30 mouse cellular contexts compared by ENCODE assay signal in the genomic region with DNA sequence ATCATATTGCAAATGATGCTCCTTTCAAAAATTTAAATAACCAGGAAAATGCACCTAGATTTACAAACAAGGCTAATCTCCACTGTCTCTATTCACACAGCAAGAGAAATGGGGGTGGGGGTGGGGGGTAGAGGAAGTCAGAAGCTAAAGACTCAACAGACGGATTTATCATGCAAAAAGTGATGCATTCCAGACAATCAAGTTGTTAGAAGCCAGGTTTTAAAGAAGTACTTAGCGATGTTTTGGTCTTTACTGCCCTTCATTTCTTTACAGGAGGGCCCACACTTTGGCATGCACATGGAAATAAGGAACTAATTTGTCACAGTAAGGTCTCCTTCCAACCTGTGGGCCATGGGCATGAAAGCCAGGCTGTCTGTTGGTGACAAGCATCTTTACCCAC. TPM values are rescaled to one million over a fixed set of nuclear protein-coding genes. Genes with fewer than 3 reads are reported as not detected.
A peak's percentile ranks its signal among the peaks of the same experiment; 100 is the strongest.
DNase-seq lines count a peak whose midpoint lies in the region; ATAC-seq and TF ChIP-seq lines count a peak whose summit lies in the region.
"Had no signal": no experiment of that assay in that cellular context is flagged by ENCODE, and none has a peak within 500 bp of the region (broad histone marks: within the 10 kb centered on the region; RNA-seq: fewer than 3 reads in every experiment).

No protein-coding gene starts in this region.

- H3K4me3 ChIP-seq in forebrain, embryonic 13.5 days: no peak overlapping the region
- H3K4me3 ChIP-seq in forebrain, embryonic 15.5 days: no peak overlapping the region
- H3K4me3 ChIP-seq in liver, adult 2 months (ENCODE audit: insufficient read depth, low read depth, low read length): no peak overlapping the region
- no peak overlapping the region for H3K4me3 ChIP-seq in liver, embryonic 12.5 days
- H3K4me3 ChIP-seq in heart, embryonic 10.5 days: no peak overlapping the region
- H3K4me3 ChIP-seq: forebrain, embryonic 10.5 days; heart, embryonic 12.5 days; heart, embryonic 15.5 days had no signal

- H3K79me2 ChIP-seq in liver, adult 2 months (ENCODE audit: control insufficient read depth, insufficient read depth, low read length): peaks cover 32% of the 10 kb centered on the region; the same call in 1 of the 2 replicates

- no peak overlapping the region for H3K4me2 ChIP-seq in forebrain, embryonic 13.5 days
- no peak overlapping the region for H3K4me2 ChIP-seq in forebrain, embryonic 15.5 days (replicated peaks)
- no peak overlapping the region for H3K4me2 ChIP-seq in liver, embryonic 12.5 days
- H3K4me2 ChIP-seq: heart, embryonic 12.5 days; heart, embryonic 15.5 days; hindbrain, embryonic 14.5 days had no signal

- no peak for TF ChIP-seq CTCF in liver, adult 2 months (IDR thresholded peaks at IDR 0.05; ENCODE audit: low read depth, low read length)

- no peaks in the 10 kb centered on the region for H3K36me3 ChIP-seq in forebrain, embryonic 13.5 days (ENCODE audit: poor library complexity, severe bottlenecking)
- no peaks in the 10 kb centered on the region for H3K36me3 ChIP-seq in forebrain, embryonic 15.5 days
- H3K36me3 ChIP-seq in liver, adult 2 months (ENCODE audit: control insufficient read depth, insufficient read depth, low read length): no peaks in the 10 kb centered on the region
- no peaks in the 10 kb centered on the region for H3K36me3 ChIP-seq in liver, embryonic 12.5 days
- no peaks in the 10 kb centered on the region for H3K36me3 ChIP-seq in heart, embryonic 10.5 days
- H3K36me3 ChIP-seq: forebrain, embryonic 10.5 days; heart, embryonic 12.5 days; heart, embryonic 15.5 days had no signal

- no peaks in the 10 kb centered on the region for H3K27me3 ChIP-seq in forebrain, embryonic 13.5 days
- H3K27me3 ChIP-seq in forebrain, embryonic 15.5 days: no peaks in the 10 kb centered on the region
- no peaks in the 10 kb centered on the region for H3K27me3 ChIP-seq in liver, adult 2 months (ENCODE audit: control insufficient read depth, insufficient read depth, low read length)
- H3K27me3 ChIP-seq in liver, embryonic 12.5 days (replicated peaks): no peaks in the 10 kb centered on the region
- no peaks in the 10 kb centered on the region for H3K27me3 ChIP-seq in heart, embryonic 10.5 days (ENCODE audit: insufficient read depth, poor library complexity, severe bottlenecking)
- H3K27me3 ChIP-seq: heart, embryonic 12.5 days; heart, embryonic 15.5 days; Patski had no signal

- ATAC-seq in forebrain, embryonic 13.5 days: no peak
- no peak for ATAC-seq in forebrain, embryonic 15.5 days (replicated peaks)
- no peak for ATAC-seq in liver, embryonic 12.5 days
- no peak for ATAC-seq in monocyte, adult 5-6 weeks (replicated peaks; ENCODE audit: insufficient number of reproducible peaks, low FRiP score, low TSS enrichment, poor library complexity, severe bottlenecking)
- ATAC-seq: activated CD4-positive, CD25-positive, alpha-beta regulatory T cell, adult 4 months; forebrain, embryonic 14.5 days; hindbrain, postnatal 0 days; inflammation-experienced regulatory T-cells, adult 6 months; intestine, embryonic 16.5 days; Patski had no signal

- no peak for DNase-seq in liver, adult 2 months (ENCODE audit: extremely low read depth, low read depth, low spot score)
- DNase-seq in ES-CJ7 (ENCODE audit: low read depth, low spot score): peak; percentile 84
- peak; percentile 88 for DNase-seq in ZHBTc4 (ENCODE audit: low read depth, low spot score)
- DNase-seq in heart, embryonic 10.5 days (ENCODE audit: low spot score): no peak
- DNase-seq: adrenal gland, adult 8-10 months; adrenal gland, postnatal 25 days; cerebellum, adult 11-12 months; cerebellum, adult 8-10 months; cerebellum, postnatal 10 days; cerebellum, postnatal 36 days; embryo, embryonic 11 days; gastrocnemius, postnatal 14 days; heart, adult 11 months; heart, postnatal 10 days; heart, postnatal 36 days had no signal

- H3K27ac ChIP-seq in forebrain, embryonic 13.5 days: no peak overlapping the region
- no peak overlapping the region for H3K27ac ChIP-seq in forebrain, embryonic 15.5 days (replicated peaks)
- peak overlapping the region; percentile 10; the same call in 1 of the 2 replicates for H3K27ac ChIP-seq in liver, adult 2 months (replicated peaks; ENCODE audit: insufficient read depth, low read depth, low read length)
- H3K27ac ChIP-seq in liver, embryonic 12.5 days: no peak overlapping the region
- H3K27ac ChIP-seq in heart, embryonic 10.5 days: no peak overlapping the region
- H3K27ac ChIP-seq: forebrain, embryonic 10.5 days; heart, embryonic 15.5 days; hindbrain, embryonic 14.5 days; hindbrain, postnatal 0 days had no signal

- no peak for TF ChIP-seq POLR2A in liver, adult 2 months (IDR thresholded peaks at IDR 0.05; ENCODE audit: extremely low read depth, insufficient read depth, low read length)

- no peaks in the 10 kb centered on the region for H3K9me3 ChIP-seq in forebrain, embryonic 13.5 days (replicated peaks)
- no peaks in the 10 kb centered on the region for H3K9me3 ChIP-seq in forebrain, embryonic 15.5 days
- H3K9me3 ChIP-seq in liver, embryonic 12.5 days (replicated peaks): no peaks in the 10 kb centered on the region
- H3K9me3 ChIP-seq in heart, embryonic 10.5 days: no peaks in the 10 kb centered on the region
- H3K9me3 ChIP-seq: forebrain, embryonic 10.5 days; G1E; heart, embryonic 12.5 days; heart, embryonic 15.5 days had no signal

- H3K9ac ChIP-seq in forebrain, embryonic 13.5 days: 0 out of 2 replicates have a peak overlapping the region, but pooled peaks have one; percentile 12
- no peak overlapping the region for H3K9ac ChIP-seq in forebrain, embryonic 15.5 days (replicated peaks)
- no peak overlapping the region for H3K9ac ChIP-seq in liver, adult 2 months (ENCODE audit: low read depth, low read length)
- no peak overlapping the region for H3K9ac ChIP-seq in liver, embryonic 12.5 days
- H3K9ac ChIP-seq: heart, embryonic 12.5 days; heart, embryonic 15.5 days; hindbrain, embryonic 14.5 days had no signal

- peaks cover 17% of the 10 kb centered on the region for H3K4me1 ChIP-seq in forebrain, embryonic 13.5 days
- peaks cover 24% of the 10 kb centered on the region for H3K4me1 ChIP-seq in forebrain, embryonic 15.5 days
- H3K4me1 ChIP-seq in liver, adult 2 months (ENCODE audit: control insufficient read depth, insufficient read depth, low read length): peaks cover 21% of the 10 kb centered on the region
- H3K4me1 ChIP-seq in liver, embryonic 12.5 days: peaks cover 20% of the 10 kb centered on the region
- peaks cover 23% of the 10 kb centered on the region for H3K4me1 ChIP-seq in heart, embryonic 10.5 days

- 26% methylated on average over 2 of the region's 2 CpGs for WGBS in forebrain, embryonic 13.5 days
- WGBS in forebrain, embryonic 15.5 days: 29% methylated on average over 2 of the region's 2 CpGs
- 78% methylated on average over 2 of the region's 2 CpGs for WGBS in liver, adult 2 months
- WGBS in liver, embryonic 12.5 days (ENCODE audit: insufficient replicate concordance): 52% methylated on average over 2 of the region's 2 CpGs
- WGBS in heart, embryonic 10.5 days: 32% methylated on average over 2 of the region's 2 CpGs

RNA-seq across cellular contexts. Expression of a gene that starts 11.5 kb away (rescaled TPM):
- 16.6 and 19.1 TPM in 2 replicates for polyA plus RNA-seq in forebrain, embryonic 13.5 days (2015; fragmentation: Nextera tagmentation; extraction: Ambion mirVana)
- 27.6 and 30.2 TPM in 2 replicates for polyA plus RNA-seq in forebrain, embryonic 15.5 days (2015; fragmentation: Nextera tagmentation; extraction: Ambion mirVana)
- total RNA-seq in liver, adult 2 months (2014; rRNA removed): 14.8 and 20.5 TPM in 2 replicates
- polyA plus RNA-seq in liver, adult 2 months (2012; rRNA removed): 7.0 and 12.7 TPM in 2 replicates
- 3.0 and 5.1 TPM in 2 replicates for polyA plus RNA-seq in liver, embryonic 12.5 days (2016; fragmentation: Nextera tagmentation; extraction: Ambion mirVana)
- 15.0 to 28.8 TPM (median 17.0 TPM) in 3 replicates for total RNA-seq in monocyte, adult 5-6 weeks (2017)
- polyA plus RNA-seq in heart, embryonic 10.5 days (2016; fragmentation: Nextera tagmentation; extraction: Ambion mirVana): 8.7 and 10.3 TPM in 2 replicates

Comparison
In these comparisons a context has a peak if more than half of its experiments do, and no peak if none do; other contexts are left out.
1. DNase-seq: peak in ES-CJ7 (single experiment) and ZHBTc4 (single experiment); none in liver, adult 2 months (single experiment) and heart, embryonic 10.5 days (single experiment).